Mouse (Mus musculus) lung, postnatal 0 days (tissue): ENCODE data around the gene Stap2. TPM values are rescaled to one million over a fixed set of nuclear protein-coding genes. Genes with fewer than 3 reads are reported as not detected.

ENCODE experiments used
- ATAC-seq: fragments of 200-750 bp; cut with Nextera tagmentation; 2 replicates; pipeline ENCODE4 v1.8.0; 2017; ENCODE audit warnings: moderate library complexity
- DNase-seq: peaks from one replicate; pipeline ENCODE4 v3.0.0-alpha.2; 2016; ENCODE audit warnings: low spot score
- H3K27ac ChIP-seq: fragments of 300-500 bp; sonication (generic); 2 replicates; pipeline ENCODE4 v1.5.1; 2014; ENCODE audit warnings: antibody characterized with exemption, mild to moderate bottlenecking, low read length, mixed read lengths
- H3K27me3 ChIP-seq: fragments of 300-500 bp; sonication (generic); replicated peaks from 2 replicates; pipeline ENCODE4 v1.6.1; 2014; ENCODE audit warnings: low read length, mixed read lengths; ENCODE audit not compliant: insufficient read depth
- H3K36me3 ChIP-seq: fragments of 300-500 bp; sonication (generic); 2 replicates; pipeline ENCODE4 v1.6.1; 2014; ENCODE audit warnings: low read length, mixed read lengths; ENCODE audit not compliant: insufficient read depth
- H3K4me1 ChIP-seq: fragments of 300-500 bp; sonication (generic); 2 replicates; pipeline ENCODE4 v1.6.1; 2014; ENCODE audit warnings: antibody characterized with exemption, low read depth, low read length, mixed read lengths; ENCODE audit not compliant: insufficient read depth
- H3K4me2 ChIP-seq: fragments of 300-500 bp; sonication (generic); replicated peaks from 2 replicates; pipeline ENCODE4 v1.6.1; 2014; ENCODE audit warnings: low read depth, mild to moderate bottlenecking, low read length, moderate library complexity, mixed read lengths
- H3K4me3 ChIP-seq: fragments of 300-500 bp; sonication (generic); 2 replicates; pipeline ENCODE4 v1.5.1; 2014; ENCODE audit warnings: low read depth, low read length
- H3K9ac ChIP-seq: fragments of 300-500 bp; sonication (generic); replicated peaks from 2 replicates; pipeline ENCODE4 v1.6.1; 2014; ENCODE audit warnings: low read depth, mild to moderate bottlenecking
- H3K9me3 ChIP-seq: fragments of 300-500 bp; sonication (generic); 2 replicates; pipeline ENCODE4 v1.6.1; 2016; ENCODE audit warnings: low read length, mixed read lengths
- CTCF ChIP-seq: IDR thresholded peaks from 2 replicates; pipeline ENCODE4 v1.5.1; 2016; ENCODE audit warnings: antibody characterized with exemption, mild to moderate bottlenecking
- EP300 ChIP-seq: IDR thresholded peaks from 2 replicates; pipeline ENCODE4 v1.6.1; 2016; ENCODE audit warnings: antibody characterized with exemption, mild to moderate bottlenecking, control low read depth
- WGBS: fragments of 180-500 bp; shearing (Covaris S2); extraction: QIAGEN DNeasy Blood & Tissue Kit; methylation state at CpG from one replicate; pipeline ENCODE4 v1.1.7; 2014; 5-methylcytosine and 5-hydroxymethylcytosine counted together
- polyA plus RNA-seq: library from polyadenylated mRNA; unstranded; fragments of >200 nt; fragmentation: Nextera tagmentation; extraction: Ambion mirVana; gene quantifications from 2 replicates; pipeline ENCODE4 v1.2.1, GENCODE M21; 2015

Stap2 gene
- polyA plus RNA-seq, 1 experiment from 2014 or later: 49.1 TPM

GRCm38 (mm10) chr17:55958918-55959728 lies 46.3 kb downstream of the Stap2 start, which contains the start of gene Yju2:
Gene Yju2, plus strand, starts transcription at chr17:55959099.
- Histone ChIP-seq H3K4me3 (peak within 1 kb of the TSS; percentile 46), H3K9ac (peak within 1 kb of the TSS; percentile 33; the same call in 1 of the 2 replicates), H3K4me1 (peaks cover 4% of the 10 kb centered on the region; the same call in 1 of the 2 replicates), H3K36me3 (no peaks in the 10 kb centered on the region), H3K9me3 (no peaks in the 10 kb centered on the region), H3K4me2 (peak within 1 kb of the TSS; percentile 53), H3K27me3 (no peaks in the 10 kb centered on the region), H3K27ac (peak within 1 kb of the TSS; percentile 90)
- TF ChIP-seq CTCF (0 out of 2 replicates have a peak, but pooled peaks have one; percentile 5), EP300 (peak; percentile 56; the same call in 1 of the 2 replicates)
- DNase-seq (peak; percentile 97), ATAC-seq (peak; percentile 95)
- under 1% methylated on average over 40 of the region's 46 CpGs for WGBS

GRCm38 (mm10) chr17:55958584-55958886 lies 46.8 kb downstream of the Stap2 start:
- H3K4me3 ChIP-seq: peak overlapping the region; percentile 46; the same call in 1 of the 2 replicates
- H3K4me1 ChIP-seq: peaks cover 4% of the 10 kb centered on the region; the same call in 1 of the 2 replicates
- TF ChIP-seq EP300 (no peak), CTCF (no peak)
- no peak overlapping the region for H3K9ac ChIP-seq
- peak overlapping the region; percentile 41 for H3K4me2 ChIP-seq
- no peak for ATAC-seq
- H3K9me3 ChIP-seq: no peaks in the 10 kb centered on the region
- H3K27me3 ChIP-seq: no peaks in the 10 kb centered on the region
- 25% methylated on average over 2 of the region's 2 CpGs for WGBS
- H3K36me3 ChIP-seq: no peaks in the 10 kb centered on the region
- no peak for DNase-seq
- H3K27ac ChIP-seq: peak overlapping the region; percentile 90

- Histone ChIP-seq H3K27me3 (no peaks in the 10 kb centered on the region), H3K9ac (no peak overlapping the region), H3K4me2 (peak overlapping the region; percentile 41), H3K4me3 (no peak overlapping the region), H3K36me3 (no peaks in the 10 kb centered on the region), H3K27ac (peak overlapping the region; percentile 90; the same call in 1 of the 2 replicates), H3K4me1 (peaks cover 4% of the 10 kb centered on the region; the same call in 1 of the 2 replicates), H3K9me3 (no peaks in the 10 kb centered on the region)
- no peak for TF ChIP-seq EP300
- TF ChIP-seq CTCF: no peak
- ATAC-seq (no peak), DNase-seq (no peak)
- 72% methylated on average over 13 of the region's 13 CpGs for WGBS
Observed at GRCm38 (mm10) chr17:55957726-55958583, 47.4 kb downstream of the Stap2 start.

GRCm38 (mm10) chr17:55957168-55957567 lies 48.2 kb downstream of the Stap2 start:
- Histone ChIP-seq H3K4me2 (no peak overlapping the region), H3K27ac (no peak overlapping the region), H3K36me3 (no peaks in the 10 kb centered on the region), H3K9ac (no peak overlapping the region), H3K9me3 (no peaks in the 10 kb centered on the region), H3K4me1 (peaks cover 4% of the 10 kb centered on the region; the same call in 1 of the 2 replicates), H3K27me3 (no peaks in the 10 kb centered on the region), H3K4me3 (no peak overlapping the region)
- peak; percentile 85 for DNase-seq
- TF ChIP-seq CTCF (peak; percentile 89), EP300 (no peak)
- ATAC-seq: no peak
- 15% methylated on average over 9 of the region's 9 CpGs for WGBS

GRCm38 (mm10) chr17:55956591-55956990 lies 48.8 kb downstream of the Stap2 start:
- H3K9me3 ChIP-seq: no peaks in the 10 kb centered on the region
- 0 out of 2 replicates have a peak overlapping the region, but pooled peaks have one; percentile 19 for H3K4me3 ChIP-seq
- no peaks in the 10 kb centered on the region for H3K36me3 ChIP-seq
- ATAC-seq: no peak
- WGBS: 38% methylated on average over 6 of the region's 6 CpGs
- no peak for DNase-seq
- peaks cover 4% of the 10 kb centered on the region; the same call in 1 of the 2 replicates for H3K4me1 ChIP-seq
- no peak overlapping the region for H3K27ac ChIP-seq
- TF ChIP-seq EP300 (no peak), CTCF (no peak; the same call in 1 of the 2 replicates)
- no peaks in the 10 kb centered on the region for H3K27me3 ChIP-seq
- H3K4me2 ChIP-seq: peak overlapping the region; percentile 44; the same call in 1 of the 2 replicates
- no peak overlapping the region for H3K9ac ChIP-seq

GRCm38 (mm10) chr17:55956129-55956528 lies 49.3 kb downstream of the Stap2 start:
- Histone ChIP-seq H3K4me1 (peaks cover 4% of the 10 kb centered on the region; the same call in 1 of the 2 replicates), H3K9ac (no peak overlapping the region), H3K27ac (no peak overlapping the region), H3K4me3 (peak overlapping the region; percentile 19; the same call in 1 of the 2 replicates), H3K27me3 (no peaks in the 10 kb centered on the region), H3K9me3 (no peaks in the 10 kb centered on the region), H3K4me2 (peak overlapping the region; percentile 44), H3K36me3 (no peaks in the 10 kb centered on the region)
- ATAC-seq: peak; percentile 14
- TF ChIP-seq CTCF (peak; percentile 10; the same call in 1 of the 2 replicates), EP300 (no peak)
- 2% methylated on average over 25 of the region's 26 CpGs for WGBS
- DNase-seq: peak; percentile 80
